Mouse (Mus musculus) mouse embryonic stem cell (cell line): ENCODE measurements around the gene Gm10644.

ENCODE experiments used
- in situ Hi-C, 2 experiments: fragments of 300-500 bp; cut with MboI; formaldehyde crosslinking; loops; 1 replicate in 1 of 2; 3 replicates in 1 of 2; pipeline ENCODE4 v1.14.3; 2019 to 2020; ENCODE audit warnings: low sequenced_read_pairs in 2 of 2, low pct_unique_long_range_greater_than_20kb in 1 of 2, mixed read lengths in 1 of 2; ENCODE audit not compliant: unreplicated experiment in 1 of 2

Gm10644 gene

GRCm38 (mm10) chr8:83955106-83955957 lies at the start of gene Gm10644, which contains the start of gene Asf1b:
TSS of gene Gm10644 (minus strand) at chr8:83955205.
TSS of gene Asf1b (plus strand) at chr8:83955507.
- in situ Hi-C loops, result no loop called here

GRCm38 (mm10) chr8:84004533-84005201 lies 49.7 kb upstream of the Gm10644 start:
- in situ Hi-C loops, result no loop called here

- in situ Hi-C loops, result no loop called here
Observed at GRCm38 (mm10) chr8:84003612-84004246, 48.7 kb upstream of the Gm10644 start.

GRCm38 (mm10) chr8:84002957-84003611 lies 48.1 kb upstream of the Gm10644 start:
- in situ Hi-C loops, result no loop called here

GRCm38 (mm10) chr8:84001281-84002000 lies 46.4 kb upstream of the Gm10644 start, which contains the start of gene 1700067K01Rik:
TSS of gene 1700067K01Rik (plus strand) at chr8:84001502.
- in situ Hi-C loops, result no loop called here

GRCm38 (mm10) chr8:83999825-84000224 lies 44.8 kb upstream of the Gm10644 start:
- in situ Hi-C loops, result no loop called here

- in situ Hi-C loops, result no loop called here
Observed at GRCm38 (mm10) chr8:83999057-83999705, 44.2 kb upstream of the Gm10644 start.

- in situ Hi-C loops, result no loop called here
Observed at GRCm38 (mm10) chr8:83998231-83999056, 43.4 kb upstream of the Gm10644 start.

GRCm38 (mm10) chr8:83997511-83998141 lies 42.6 kb upstream of the Gm10644 start, which contains the start of gene Samd1:
TSS of gene Samd1 (plus strand) at chr8:83997672.
- in situ Hi-C loops, result no loop called here

- in situ Hi-C loops, result no loop called here
Observed at GRCm38 (mm10) chr8:83996567-83997505, 41.8 kb upstream of the Gm10644 start.

GRCm38 (mm10) chr8:83995973-83996372 lies 41.0 kb upstream of the Gm10644 start:
- in situ Hi-C loops, result no loop called here

GRCm38 (mm10) chr8:83994030-83994429 lies 39.0 kb upstream of the Gm10644 start:
- in situ Hi-C loops, result no loop called here

- in situ Hi-C loops, result no loop called here
Observed at GRCm38 (mm10) chr8:83992488-83992887, 37.5 kb upstream of the Gm10644 start.

GRCm38 (mm10) chr8:83990170-83990569 lies 35.2 kb upstream of the Gm10644 start:
- in situ Hi-C loops, result no loop called here

- in situ Hi-C loops, result no loop called here
Observed at GRCm38 (mm10) chr8:83989243-83989642, 34.2 kb upstream of the Gm10644 start.
